Mouse (Mus musculus) hindbrain, embryonic 10.5 days (tissue): ENCODE results near the gene Rhox3f. TPM values are rescaled to one million over a fixed set of nuclear protein-coding genes. Genes with fewer than 3 reads are reported as not detected.
"Not testable (repeated sequence)": the region's sequence is repeated elsewhere in the genome, so short reads cannot be mapped to it uniquely, and the experiment has no call there.

ENCODE experiments used
- DNase-seq: peaks from one replicate; pipeline ENCODE4 v3.0.0-alpha.2; 2017; ENCODE audit warnings: low spot score
- H3K27ac ChIP-seq: fragments of 300-500 bp; sonication (generic); 2 replicates; pipeline ENCODE4 v1.5.1; 2016; ENCODE audit warnings: mild to moderate bottlenecking, moderate library complexity
- H3K27me3 ChIP-seq: fragments of 300-500 bp; sonication (generic); 2 replicates; pipeline ENCODE4 v1.6.1; 2016; ENCODE audit warnings: mild to moderate bottlenecking; ENCODE audit not compliant: poor library complexity, insufficient read depth, severe bottlenecking
- H3K36me3 ChIP-seq: fragments of 300-500 bp; sonication (generic); 2 replicates; pipeline ENCODE4 v1.6.1; 2016; ENCODE audit warnings: mild to moderate bottlenecking, moderate library complexity
- H3K4me1 ChIP-seq: fragments of 300-500 bp; sonication (generic); replicated peaks from 2 replicates; pipeline ENCODE4 v1.6.1; 2016; ENCODE audit warnings: mild to moderate bottlenecking
- H3K4me3 ChIP-seq: fragments of 300-500 bp; sonication (generic); 2 replicates; pipeline ENCODE4 v1.5.1; 2016; ENCODE audit warnings: mild to moderate bottlenecking, moderate library complexity
- H3K9me3 ChIP-seq: fragments of 300-500 bp; sonication (generic); 2 replicates; pipeline ENCODE4 v1.6.1; 2016; ENCODE audit warnings: mild to moderate bottlenecking, moderate library complexity
- WGBS: fragments of 180-500 bp; shearing (Covaris S2); methylation state at CpG from one replicate; pipeline ENCODE4 v1.1.7; 2016; 5-methylcytosine and 5-hydroxymethylcytosine counted together
- polyA plus RNA-seq: library from polyadenylated mRNA; unstranded; fragments of >200 nt; fragmentation: Nextera tagmentation; extraction: Ambion mirVana; gene quantifications from 2 replicates; pipeline ENCODE4 v1.2.1, GENCODE M21; 2016

The Rhox3f gene
- not detected in 2 replicates for polyA plus RNA-seq

GRCm38 (mm10) chrX:37580692-37581091 lies at the start of gene Rhox3f:
TSS of gene Rhox3f (plus strand) at chrX:37580992.
- not testable (repeated sequence) for H3K36me3 ChIP-seq, DNase-seq, H3K4me1 ChIP-seq, H3K9me3 ChIP-seq, H3K27ac ChIP-seq, H3K4me3 ChIP-seq, H3K27me3 ChIP-seq

- H3K36me3 ChIP-seq, DNase-seq, H3K27ac ChIP-seq, H3K4me1 ChIP-seq, H3K9me3 ChIP-seq, H3K4me3 ChIP-seq, H3K27me3 ChIP-seq: not testable (repeated sequence)
- WGBS: 83% methylated on average over 1 of the region's 4 CpGs
Measured at GRCm38 (mm10) chrX:37541719-37542118, 39.1 kb upstream of the Rhox3f start, which contains the start of gene Rhox3e. TSS of gene Rhox3e (plus strand) at chrX:37542019.

GRCm38 (mm10) chrX:37557112-37557511 lies 23.7 kb upstream of the Rhox3f start, which contains the start of gene Rhox4e:
TSS of gene Rhox4e (plus strand) at chrX:37557412.
- H3K4me3 ChIP-seq, H3K27me3 ChIP-seq, H3K4me1 ChIP-seq, H3K36me3 ChIP-seq, H3K9me3 ChIP-seq, H3K27ac ChIP-seq, DNase-seq: not testable (repeated sequence)
- over 99% methylated on average over 11 of the region's 18 CpGs for WGBS

DNA sequence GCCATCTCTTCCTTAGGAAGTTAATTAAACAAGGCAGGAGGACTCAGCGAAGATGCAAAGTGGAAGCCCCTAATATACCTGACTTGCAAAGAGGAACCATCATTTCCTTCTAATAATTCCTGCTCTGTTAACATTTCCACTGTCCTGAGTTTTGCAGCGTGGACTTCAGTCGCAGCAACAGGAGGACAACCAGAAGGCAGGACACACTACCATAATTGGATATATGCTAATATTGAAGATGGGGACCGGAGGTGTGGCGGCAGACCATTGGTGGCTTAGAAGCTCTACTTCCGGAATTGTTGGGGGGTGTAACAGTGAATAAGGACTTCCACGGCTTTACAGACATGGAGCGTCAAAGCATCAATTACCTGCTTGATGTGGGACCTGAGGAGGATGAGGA lies 9.7 kb upstream of the Rhox3f start, which contains the start of gene Rhox2f:
TSS of gene Rhox2f (plus strand) at position 301 of the 400 bp plus-strand sequence.
- not testable (repeated sequence) for H3K4me1 ChIP-seq, DNase-seq, H3K4me3 ChIP-seq, H3K9me3 ChIP-seq, H3K27ac ChIP-seq, H3K36me3 ChIP-seq, H3K27me3 ChIP-seq
- 94% methylated on average over 8 of the region's 8 CpGs for WGBS

- DNase-seq, H3K4me3 ChIP-seq, H3K27me3 ChIP-seq, H3K36me3 ChIP-seq, H3K4me1 ChIP-seq, H3K27ac ChIP-seq, H3K9me3 ChIP-seq: not testable (repeated sequence)
- 66% methylated on average over 2 of the region's 2 CpGs for WGBS
Measured at GRCm38 (mm10) chrX:37572638-37573037, 8.2 kb upstream of the Rhox3f start.

- WGBS: 92% methylated on average over 18 of the region's 19 CpGs
- H3K4me1 ChIP-seq, DNase-seq, H3K27ac ChIP-seq, H3K9me3 ChIP-seq, H3K4me3 ChIP-seq, H3K27me3 ChIP-seq, H3K36me3 ChIP-seq: not testable (repeated sequence)
Measured at GRCm38 (mm10) chrX:37607604-37608003, 26.8 kb downstream of the Rhox3f start, which contains the start of gene Rhox4f. TSS of gene Rhox4f (minus strand) at chrX:37607704.

DNA sequence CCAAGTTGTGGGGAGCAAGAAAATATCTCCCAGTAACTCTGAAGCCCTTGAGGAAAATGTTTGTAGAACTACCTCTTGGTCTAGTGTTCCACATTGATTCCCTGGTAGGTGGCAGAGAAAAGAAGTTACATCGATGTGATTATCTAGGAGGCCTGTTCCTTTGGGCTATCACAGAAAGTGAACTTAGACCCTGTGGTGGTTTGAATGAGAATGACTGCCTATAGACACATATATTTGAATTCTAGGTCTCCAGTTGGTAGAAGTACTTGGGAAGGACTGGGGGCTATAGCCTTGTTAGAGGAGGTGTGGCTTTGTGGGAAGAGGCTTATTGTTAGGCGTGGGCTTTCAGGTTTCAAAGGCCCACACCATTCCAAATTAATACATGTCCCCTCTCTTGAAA lies 47.7 kb downstream of the Rhox3f start, which contains the start of gene Rhox3g:
TSS of gene Rhox3g (minus strand) at position 101 of the 400 bp plus-strand sequence.
- not testable (repeated sequence) for DNase-seq, H3K4me3 ChIP-seq, H3K27me3 ChIP-seq, H3K27ac ChIP-seq, H3K4me1 ChIP-seq, H3K36me3 ChIP-seq, H3K9me3 ChIP-seq
- 94% methylated on average over 2 of the region's 2 CpGs for WGBS

Other genes starting within 250 kb of the Rhox3f start
- not detected in 2 replicates for gene Rhox3a2, start 201.0 kb upstream of the Rhox3f start, polyA plus RNA-seq
- gene Rhox4a2, start 190.1 kb upstream of the Rhox3f start, polyA plus RNA-seq: 0.75 and 2.0 TPM in 2 replicates
- not detected in 2 replicates for gene Rhox2b, start 168.9 kb upstream of the Rhox3f start, polyA plus RNA-seq
- gene Rhox4b, start 148.5 kb upstream of the Rhox3f start, polyA plus RNA-seq: 0.88 and 1.1 TPM in 2 replicates
- gene Rhox2c, start 127.3 kb upstream of the Rhox3f start, polyA plus RNA-seq: 0.27 and 1.7 TPM in 2 replicates
- not detected in 2 replicates for gene Rhox3c, start 122.4 kb upstream of the Rhox3f start, polyA plus RNA-seq
- not detected in 2 replicates for gene Rhox4c, start 100.7 kb upstream of the Rhox3f start, polyA plus RNA-seq
- gene Rhox2d, start 87.6 kb upstream of the Rhox3f start, polyA plus RNA-seq: not detected in 2 replicates
- 0.17 TPM in 1 of 2 replicates, not detected in the other for gene Rhox4d, start 66.6 kb upstream of the Rhox3f start, polyA plus RNA-seq
- not detected in 2 replicates for gene Rhox2e, start 50.5 kb upstream of the Rhox3f start, polyA plus RNA-seq
- not detected in 2 replicates for gene Rhox3e, start 39.0 kb upstream of the Rhox3f start, polyA plus RNA-seq
- 0.20 TPM in 1 of 2 replicates, not detected in the other for gene Rhox4e, start 23.6 kb upstream of the Rhox3f start, polyA plus RNA-seq
- gene Rhox2f, start 9.6 kb upstream of the Rhox3f start, polyA plus RNA-seq: not detected in 2 replicates
- gene Rhox4f, start 26.7 kb downstream of the Rhox3f start, polyA plus RNA-seq: not detected in 2 replicates
- not detected in 2 replicates for gene Rhox3g, start 47.6 kb downstream of the Rhox3f start, polyA plus RNA-seq
- gene Rhox2g, start 62.5 kb downstream of the Rhox3f start, polyA plus RNA-seq: not detected in 2 replicates
- gene Rhox4g, start 70.3 kb downstream of the Rhox3f start, polyA plus RNA-seq: not detected in 2 replicates
- not detected in 2 replicates for gene Rhox3h, start 87.8 kb downstream of the Rhox3f start, polyA plus RNA-seq
- gene Rhox2h, start 92.3 kb downstream of the Rhox3f start, polyA plus RNA-seq: not detected in 2 replicates
- 1.5 TPM in 2 replicates for gene Rhox5, start 223.8 kb downstream of the Rhox3f start, polyA plus RNA-seq
- gene Rhox6, start 245.9 kb downstream of the Rhox3f start, polyA plus RNA-seq: not detected in 2 replicates